Mouse (Mus musculus): Measurements from ENCODE around the gene Vps53. TPM values are rescaled to one million over a fixed set of nuclear protein-coding genes. Genes with fewer than 3 reads are reported as not detected.
"Not testable (repeated sequence)": the region's sequence is repeated elsewhere in the genome, so short reads cannot be mapped to it uniquely, and the experiment has no call there.

Vps53 gene
- total RNA-seq, 2 experiments from 2014 or later, result 90.3 to 94.4 TPM

DNA sequence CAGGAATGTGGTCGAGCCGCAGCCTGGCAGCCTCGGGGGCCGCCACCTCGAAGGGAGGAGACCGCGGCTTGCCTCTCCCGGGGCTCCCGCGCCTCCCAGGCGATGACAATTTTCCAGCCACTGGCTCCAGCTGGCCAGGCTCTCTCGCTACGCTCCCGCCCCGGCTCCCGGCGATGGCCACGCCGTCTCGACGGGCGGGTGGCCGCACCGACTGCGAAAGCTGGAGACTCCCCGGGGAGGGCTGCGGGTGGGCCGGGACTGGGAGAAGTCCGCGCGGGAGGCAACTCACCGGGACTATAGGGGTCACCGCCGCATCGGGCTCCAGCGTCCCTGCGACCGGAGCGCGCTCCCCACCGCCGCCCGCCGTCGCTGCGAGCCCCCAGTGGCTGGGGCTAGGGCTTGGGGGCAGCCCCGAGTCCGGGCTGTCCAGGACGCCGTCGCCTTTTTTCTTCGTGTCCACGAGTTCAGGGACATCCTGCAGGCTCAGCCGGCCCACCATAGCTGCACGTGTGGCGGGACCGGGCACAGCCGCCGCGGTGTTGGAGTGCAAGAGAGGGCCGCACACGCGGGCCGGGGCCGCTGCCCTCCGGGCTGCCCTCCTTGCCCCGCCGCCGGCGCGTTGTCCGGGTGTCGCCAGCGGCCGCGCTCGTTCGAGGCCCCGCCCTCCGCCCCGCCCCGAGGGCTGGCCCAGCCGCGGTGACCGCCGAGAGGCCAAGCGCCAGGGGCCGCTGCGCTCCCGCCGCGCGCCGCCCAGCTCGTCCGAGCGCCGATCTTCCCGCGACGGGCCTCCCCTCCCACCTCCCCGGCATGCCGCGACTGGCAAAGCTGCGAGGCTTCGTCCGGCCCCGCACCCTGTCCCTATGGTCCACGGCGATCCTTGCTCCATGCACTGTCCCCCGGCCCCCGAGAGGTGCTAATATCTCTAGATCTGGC, 152.0 kb downstream of the Vps53 start, which contains the start of gene Rflnb:
Gene Rflnb (minus strand): TSS at position 644 of the 933 bp plus-strand sequence.
- peak; percentile 43 to 61 for DNase-seq (ENCODE audit: extremely low spot score in 1 of 2, low spot score in 1 of 2)

DNA sequence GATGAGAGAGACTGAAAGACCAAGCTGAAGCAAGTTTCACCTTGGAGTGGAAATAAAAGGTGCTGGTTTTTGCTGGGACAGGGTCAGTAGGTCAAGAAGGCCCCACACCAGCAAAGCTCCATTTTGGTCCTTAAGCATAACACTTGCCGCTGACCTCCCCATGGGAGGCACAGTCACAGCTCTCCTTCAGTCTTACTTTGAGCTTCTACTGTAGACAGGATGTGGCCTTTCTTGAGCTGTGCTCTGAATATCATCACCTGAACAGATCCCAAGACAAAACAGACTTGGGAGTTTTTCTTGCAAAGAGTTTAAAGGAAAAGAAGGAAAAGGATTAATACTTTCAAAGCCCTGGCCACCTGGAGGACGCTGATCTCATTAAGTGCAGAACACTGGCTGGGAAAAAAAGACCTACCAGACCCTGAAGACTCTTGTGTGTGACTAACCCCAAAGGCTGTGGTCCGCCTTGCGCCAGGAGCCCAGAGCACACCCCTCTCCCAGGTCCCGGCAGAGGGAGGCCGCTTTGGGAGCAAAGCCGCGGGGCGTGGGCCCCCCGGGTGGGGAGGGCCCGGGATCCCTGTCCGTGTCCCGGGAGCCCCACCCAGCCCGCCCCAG, 152.8 kb downstream of the Vps53 start:
- DNase-seq (ENCODE audit: extremely low spot score in 1 of 2, low spot score in 1 of 2), result no peak

DNA sequence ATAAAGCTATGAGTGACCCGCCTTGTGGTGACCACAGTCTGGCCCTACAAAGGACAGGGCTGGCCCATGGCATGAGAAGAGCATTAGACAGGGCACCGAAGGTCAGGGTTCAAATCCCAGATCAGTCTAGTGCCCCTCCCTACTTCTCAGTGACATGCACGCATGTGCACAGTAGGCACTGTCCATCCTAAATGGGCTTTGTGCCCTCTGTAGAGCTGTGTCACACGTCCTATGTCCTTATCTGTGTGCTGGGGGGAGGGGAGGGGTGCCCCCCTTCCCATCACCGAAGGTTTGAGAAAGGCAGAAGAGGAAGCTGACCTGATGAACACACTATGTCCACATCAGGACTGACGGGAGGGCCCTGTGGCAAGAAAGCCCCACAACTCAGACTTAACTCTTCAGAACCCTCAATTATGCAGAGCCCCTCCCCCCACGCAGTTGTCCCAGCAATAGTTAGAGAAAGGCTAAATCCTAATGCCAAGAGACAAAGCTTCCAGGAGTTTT, 154.3 kb downstream of the Vps53 start:
- no peak for DNase-seq (ENCODE audit: extremely low spot score in 1 of 2, low spot score in 1 of 2)

DNA sequence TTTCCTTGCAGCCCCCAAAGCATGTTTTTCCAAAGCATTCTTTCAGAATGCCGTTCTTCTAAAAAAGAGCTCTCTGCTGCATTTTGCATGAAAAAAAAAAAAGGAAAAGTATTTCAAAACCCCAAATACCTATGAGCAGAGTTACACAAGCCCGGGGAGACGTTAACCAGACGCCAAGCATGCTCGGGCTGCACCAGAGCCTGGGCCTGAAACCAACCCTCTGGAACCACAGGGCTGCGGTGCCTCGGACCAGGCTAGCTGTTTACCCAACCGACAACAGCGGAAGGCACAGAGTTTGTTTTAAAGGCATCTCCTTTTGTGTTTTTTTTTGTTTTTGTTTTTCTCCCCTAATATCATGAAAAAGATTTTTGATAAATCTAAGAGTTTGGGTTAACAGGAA, 158.5 kb downstream of the Vps53 start:
- no peak for DNase-seq (ENCODE audit: extremely low spot score in 1 of 2, low spot score in 1 of 2)

DNA sequence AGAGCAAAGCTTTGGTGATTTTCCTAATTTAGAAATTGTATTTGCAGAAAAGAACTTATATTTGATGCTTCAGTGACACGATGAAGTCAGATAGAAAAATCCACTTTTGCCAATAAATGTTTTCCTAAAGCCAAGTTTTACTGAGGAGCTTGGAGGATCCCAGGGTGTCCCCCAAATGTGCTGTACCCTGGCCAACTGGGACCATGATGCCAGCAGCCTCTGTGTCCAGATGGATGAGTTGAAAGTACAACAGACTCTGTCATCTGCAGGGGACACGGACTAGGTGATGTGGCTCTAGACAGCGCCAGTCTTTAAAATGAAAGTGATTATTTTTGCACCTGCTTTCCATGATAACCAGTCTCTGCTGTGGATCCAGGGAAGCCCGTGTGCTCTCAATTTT, 159.6 kb downstream of the Vps53 start:
- DNase-seq (ENCODE audit: extremely low spot score in 1 of 2, low spot score in 1 of 2), result no peak

DNA sequence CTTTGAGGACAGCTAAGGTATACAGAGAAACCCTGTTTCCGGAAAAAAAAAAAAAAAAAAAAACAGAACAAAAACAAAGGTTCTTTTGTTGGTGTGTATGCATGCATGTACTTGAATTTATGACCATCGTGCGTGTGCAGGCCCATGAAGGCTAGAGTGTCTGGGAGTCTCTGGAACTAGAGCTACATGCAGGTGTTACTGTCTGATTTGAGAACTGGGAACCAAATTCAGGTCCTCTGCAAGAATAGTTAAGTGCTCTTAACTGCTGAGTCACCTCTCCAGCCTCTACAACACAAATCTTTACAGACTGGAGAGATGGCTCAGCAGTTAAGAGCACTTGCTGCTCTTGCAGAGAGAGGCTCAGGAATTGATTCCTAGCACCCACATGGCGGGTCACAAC, 163.6 kb downstream of the Vps53 start:
- no peak for DNase-seq (ENCODE audit: extremely low spot score in 1 of 2, low spot score in 1 of 2)

DNA sequence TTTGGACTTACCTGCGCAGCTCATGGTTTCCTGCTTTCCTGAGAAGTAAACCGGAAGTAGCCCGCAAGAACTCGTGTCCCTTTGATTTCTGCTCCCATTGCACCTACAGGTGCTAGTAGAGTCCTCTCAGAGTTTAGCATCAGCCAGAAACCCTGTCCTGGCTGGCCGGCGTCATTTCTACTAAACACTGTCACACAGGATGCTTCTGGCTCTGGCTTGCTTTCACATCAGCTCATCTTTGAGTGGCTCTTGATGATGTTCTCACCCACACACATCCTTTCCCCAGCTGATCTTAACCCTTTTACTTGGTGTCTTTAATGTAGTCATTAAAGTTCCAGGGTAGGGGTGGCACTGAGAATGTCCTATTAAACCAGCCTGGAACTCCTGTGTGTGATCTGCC, 164.2 kb downstream of the Vps53 start:
- no peak for DNase-seq (ENCODE audit: extremely low spot score in 1 of 2, low spot score in 1 of 2)

DNA sequence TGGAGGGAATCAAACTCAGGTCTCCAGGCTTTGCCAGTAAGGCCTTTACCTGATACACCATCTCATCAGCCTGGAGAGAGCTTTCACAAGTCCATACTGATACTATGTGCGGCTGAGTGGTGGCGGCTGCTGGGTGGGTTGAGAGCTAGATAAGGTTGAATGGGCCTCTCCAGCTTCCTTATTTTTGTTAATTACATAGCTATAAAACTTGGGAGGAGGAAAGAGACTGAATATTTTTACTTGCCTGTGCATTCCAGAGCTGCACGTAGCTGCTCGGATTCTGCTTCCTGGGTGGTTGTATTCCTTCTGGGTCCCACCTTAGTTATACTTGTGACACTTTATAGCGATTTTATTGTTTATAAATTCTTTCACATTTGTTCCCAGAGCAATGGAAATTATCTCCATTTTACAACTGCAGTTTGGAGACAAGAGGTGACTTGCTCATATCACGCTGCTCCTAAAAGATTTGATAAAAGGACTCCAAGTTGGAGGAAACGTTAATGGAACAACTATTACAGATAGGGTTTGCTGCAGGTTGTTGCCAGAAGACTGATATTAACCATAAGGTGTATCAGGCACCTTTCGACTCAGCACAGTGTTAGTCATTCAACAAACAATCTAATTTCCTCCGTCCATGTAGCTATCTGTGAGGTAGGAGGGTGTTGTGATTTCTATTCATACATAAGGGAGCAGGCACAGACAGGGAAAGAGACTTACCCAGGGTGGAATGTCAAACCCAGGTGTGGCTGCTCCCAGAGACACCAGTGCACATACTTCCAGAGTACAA, 168.4 kb downstream of the Vps53 start:
- no peak for DNase-seq (ENCODE audit: extremely low spot score in 1 of 2, low spot score in 1 of 2)

DNA sequence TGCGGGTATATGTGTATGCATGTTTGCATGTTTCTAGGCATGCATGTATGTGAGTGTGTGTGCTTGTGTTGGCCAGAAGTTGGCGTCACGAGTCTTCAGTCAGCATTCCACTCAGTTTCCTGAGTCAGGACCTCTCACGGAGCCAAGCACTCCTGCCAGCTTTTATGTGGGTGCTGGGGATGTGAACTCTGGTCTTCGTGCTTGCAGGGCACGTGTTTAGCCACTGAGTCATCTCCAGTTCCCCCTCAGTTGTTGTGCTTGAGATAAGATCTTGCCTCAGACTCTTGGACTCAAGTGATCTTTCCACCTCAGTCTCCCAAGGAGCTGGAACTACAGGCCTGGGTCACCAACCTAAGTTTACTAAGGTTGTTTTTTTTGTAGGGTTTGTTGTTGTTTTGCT, 170.3 kb downstream of the Vps53 start:
- DNase-seq (ENCODE audit: extremely low spot score in 1 of 2, low spot score in 1 of 2), result no peak

DNA sequence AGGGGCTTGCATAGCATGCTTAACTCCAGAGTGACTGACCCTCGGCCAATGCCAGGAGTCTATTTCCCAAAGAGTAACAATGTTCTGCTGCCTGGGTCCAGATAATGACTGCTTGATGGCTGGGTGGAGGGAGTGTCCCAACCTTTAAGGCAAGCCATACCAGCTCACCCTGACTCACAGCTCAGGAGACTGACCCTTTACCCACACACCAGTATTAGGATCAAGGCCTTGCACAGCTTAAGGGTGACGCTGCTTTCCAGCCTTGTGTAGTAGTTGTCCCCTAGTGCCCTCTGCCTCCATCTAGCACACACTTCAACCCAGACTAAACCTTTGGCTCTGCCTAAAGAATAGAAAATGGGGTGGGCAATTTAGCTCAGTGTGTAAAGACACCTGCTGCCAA, 171.3 kb downstream of the Vps53 start:
- no peak for DNase-seq (ENCODE audit: extremely low spot score in 1 of 2, low spot score in 1 of 2)

DNA sequence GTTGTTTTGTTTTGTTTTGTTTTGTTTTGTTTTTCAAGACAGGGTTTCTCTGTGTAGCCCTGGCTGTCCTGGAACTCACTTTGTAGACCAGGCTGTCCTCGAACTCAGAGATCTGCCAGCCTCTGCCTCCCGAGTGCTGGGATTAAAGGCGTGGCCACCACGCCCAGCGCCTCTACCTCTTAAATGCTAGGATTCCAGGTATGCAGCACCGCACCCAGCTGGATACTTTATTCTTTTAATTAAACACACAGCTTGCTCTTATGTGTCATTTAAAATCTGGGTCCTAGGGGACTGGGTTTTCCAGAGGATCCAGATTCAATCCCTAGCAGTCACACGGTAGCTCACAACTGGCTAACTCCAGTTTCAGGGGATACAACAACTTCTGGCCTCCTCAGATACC, 175.2 kb downstream of the Vps53 start:
- not testable (repeated sequence) for DNase-seq (ENCODE audit: extremely low spot score in 1 of 2, low spot score in 1 of 2)

DNA sequence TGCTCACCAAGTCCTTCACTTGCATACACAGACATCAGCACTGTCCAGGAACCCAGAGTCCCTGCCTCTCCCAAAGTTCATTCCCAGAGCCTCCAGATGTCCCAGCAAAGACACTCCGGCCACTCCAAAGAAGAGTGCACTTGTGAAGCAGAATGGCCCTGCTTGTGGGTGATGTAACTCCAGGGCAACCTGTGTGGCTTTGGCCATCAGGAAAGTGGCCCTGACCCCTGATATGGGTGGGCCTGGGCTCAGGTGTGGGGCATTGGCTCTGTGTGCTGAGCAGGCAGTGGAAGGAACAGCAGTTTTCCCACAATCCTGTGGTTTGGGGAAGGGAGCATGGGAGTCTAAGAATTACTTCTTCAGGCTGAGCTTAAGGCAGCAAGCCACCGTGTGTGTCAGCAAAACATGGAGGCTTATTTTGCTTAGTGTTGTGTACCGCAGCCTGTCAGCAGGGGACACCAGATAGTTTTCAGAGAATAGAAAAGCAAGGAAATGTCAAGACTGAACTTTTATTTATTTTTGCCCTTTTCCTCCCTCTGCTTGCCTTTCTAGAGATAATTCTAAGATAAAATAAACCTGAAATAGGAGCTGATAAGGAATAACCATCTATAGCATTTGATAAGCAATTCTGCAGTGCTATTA, 178.1 kb downstream of the Vps53 start:
- no peak for DNase-seq (ENCODE audit: extremely low spot score in 1 of 2, low spot score in 1 of 2)

DNA sequence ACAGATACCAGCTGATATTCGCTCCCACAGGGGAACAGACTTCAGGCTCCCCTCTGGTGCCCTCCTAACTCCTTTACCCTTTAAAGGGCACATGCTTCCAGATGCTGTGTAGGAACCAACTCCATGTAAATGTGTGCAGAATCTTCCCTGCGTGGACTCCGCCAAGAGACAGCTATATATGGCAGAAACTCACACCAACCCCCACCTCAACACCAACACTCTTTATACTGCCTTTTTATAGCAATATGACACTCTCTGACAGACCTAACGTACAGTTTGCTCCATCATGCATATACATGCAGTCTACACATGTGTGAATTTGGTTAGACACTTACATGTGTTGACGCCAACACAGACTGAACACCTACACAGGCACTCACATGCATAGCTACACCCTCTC, 178.7 kb downstream of the Vps53 start:
- DNase-seq (ENCODE audit: extremely low spot score in 1 of 2, low spot score in 1 of 2), result no peak

DNA sequence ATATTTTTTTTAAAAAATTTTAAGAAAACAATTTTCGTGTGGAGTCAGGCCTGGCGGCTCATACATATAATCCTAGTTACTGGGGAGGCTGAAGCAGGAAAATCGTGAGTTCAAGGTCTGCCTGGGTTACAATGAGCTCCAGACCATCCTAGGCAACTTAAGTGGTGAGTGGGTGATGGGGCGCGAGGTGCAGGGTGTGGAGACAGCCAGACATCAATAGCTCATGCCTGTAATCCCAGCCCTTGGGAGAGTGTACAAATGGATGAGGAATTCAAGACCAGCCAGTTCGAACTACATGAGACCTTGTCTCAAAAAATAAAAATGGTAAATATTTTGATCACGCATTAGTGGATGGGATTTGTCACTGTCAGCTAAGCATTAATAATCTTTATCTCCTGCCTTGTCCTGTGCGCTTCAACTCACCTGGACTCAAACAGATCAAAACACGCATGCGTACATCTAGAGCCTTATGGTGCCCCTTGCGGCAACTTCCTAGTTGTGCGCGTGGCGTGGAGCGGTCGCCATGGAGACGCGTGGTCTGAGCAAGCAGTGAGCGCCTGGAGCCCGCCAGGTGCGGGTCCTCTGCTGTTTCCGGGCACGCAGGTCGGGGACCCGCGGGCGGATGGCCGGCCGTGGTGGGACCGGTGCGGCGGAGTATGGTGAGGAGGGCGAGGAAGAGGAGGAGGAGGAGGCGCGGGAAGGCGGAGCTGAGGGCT, 179.8 kb downstream of the Vps53 start, which contains the start of gene 1700016K19Rik:
Gene 1700016K19Rik (plus strand): TSS at position 473 of the 716 bp plus-strand sequence.
- DNase-seq (ENCODE audit: extremely low spot score in 1 of 2, low spot score in 1 of 2), result peak; percentile 61 to 67

Other genes with a start within 250 kb of the Vps53 start
- gene Rph3al, start 241.2 kb downstream of the Vps53 start, total RNA-seq (2021), result 1 to 10 TPM; 5.9 to 8.7 TPM
- 1 to 10 TPM; 2.4 to 3.0 TPM for gene 1700016K19Rik, start 179.7 kb downstream of the Vps53 start, total RNA-seq (2021)
- gene Rflnb, start 151.9 kb downstream of the Vps53 start, total RNA-seq (2021), result 10 to 100 TPM in 1 of 2 experiments, 1 to 10 TPM in 1; 9.6 to 10.3 TPM
- gene Fam57a, start within 50 bp of the Vps53 start, total RNA-seq (2021), result 10 to 100 TPM; 18.6 to 22.0 TPM
- 1 to 10 TPM; 1.2 to 1.4 TPM for gene Dbil5, start 38.0 kb upstream of the Vps53 start, total RNA-seq (2021)
- gene Gemin4, start 38.0 kb upstream of the Vps53 start, total RNA-seq (2021), result 10 to 100 TPM in 1 of 2 experiments, 1 to 10 TPM in 1; 7.2 to 11.7 TPM
- 10 to 100 TPM; 17.2 to 17.4 TPM for gene Mrm3, start 64.1 kb upstream of the Vps53 start, total RNA-seq (2021)
- 10 to 100 TPM; 51.0 to 57.8 TPM for gene Glod4, start 64.1 kb upstream of the Vps53 start, total RNA-seq (2021)
- gene Nxn, start 219.5 kb upstream of the Vps53 start, total RNA-seq (2021), result 10 to 100 TPM in 1 of 2 experiments, 1 to 10 TPM in 1; 8.9 to 12.4 TPM
- gene Timm22, start 227.3 kb upstream of the Vps53 start, total RNA-seq (2021), result 10 to 100 TPM; 25.9 to 39.4 TPM